Mouse (Mus musculus): ENCODE measurements around the gene Jam2. TPM values are rescaled to one million over a fixed set of nuclear protein-coding genes. Genes with fewer than 3 reads are reported as not detected.

The Jam2 gene
- polyA plus RNA-seq, 1 experiment from 2014 or later: 5.6 TPM

Other genes starting within 250 kb of the Jam2 start
- gene Mrpl39, start 38.4 kb upstream of the Jam2 start, polyA plus RNA-seq (2015; fragmentation: Nextera tagmentation; extraction: Ambion mirVana): 47.3 and 48.9 TPM in 2 replicates
- gene Gabpa, start 60.8 kb downstream of the Jam2 start, polyA plus RNA-seq (2015; fragmentation: Nextera tagmentation; extraction: Ambion mirVana): 27.8 and 29.8 TPM in 2 replicates
- gene Atp5j, start 61.5 kb downstream of the Jam2 start, polyA plus RNA-seq (2015; fragmentation: Nextera tagmentation; extraction: Ambion mirVana): 1,058 and 1,111 TPM in 2 replicates